Mouse (Mus musculus): ENCODE measurements around the gene Ptbp2. TPM values are rescaled to one million over a fixed set of nuclear protein-coding genes. Genes with fewer than 3 reads are reported as not detected.

The Ptbp2 gene
- polyA plus RNA-seq (2016; fragmentation: Nextera tagmentation; extraction: Ambion mirVana) = 232 and 240 TPM in 2 replicates

DNA sequence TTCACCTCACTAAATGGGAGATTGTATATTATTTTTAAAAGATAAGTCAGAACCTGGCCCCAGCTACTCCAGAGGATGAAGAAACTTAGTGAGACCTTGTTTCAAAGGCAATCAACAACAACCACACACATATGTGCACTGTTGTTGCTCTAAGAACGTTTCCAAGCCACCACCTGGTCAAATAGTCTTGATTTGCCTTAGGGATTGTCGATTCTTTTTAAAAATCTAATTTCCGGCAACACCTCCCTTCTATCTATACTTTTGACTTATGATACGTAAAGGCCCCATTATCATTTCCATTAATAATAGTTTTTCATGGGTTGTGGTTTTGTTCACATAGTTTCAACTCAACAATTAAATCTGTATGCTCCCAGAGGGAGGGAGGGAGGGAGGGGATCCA is at the start of gene Ptbp2:
Ptbp2 (minus strand) TSS at position 101 of the 400 bp plus-strand sequence.
- Histone ChIP-seq H3K27ac (peak within 1 kb of the TSS; percentile 100), H3K36me3 (replicated peaks) (peaks cover 14% of the 10 kb centered on the region), H3K27me3 (ENCODE audit: poor library complexity, severe bottlenecking) (no peaks in the 10 kb centered on the region), H3K4me1 (peaks cover 27% of the 10 kb centered on the region), H3K4me3 (peak within 1 kb of the TSS; percentile 96), H3K9me3 (no peaks in the 10 kb centered on the region)
- WGBS = 91% methylated on average over 4 of the region's 4 CpGs
- no peak for DNase-seq (ENCODE audit: extremely low spot score, low spot score)

- WGBS = 88% methylated on average over 1 of the region's 1 CpGs
- no peaks in the 10 kb centered on the region for H3K27me3 ChIP-seq (ENCODE audit: poor library complexity, severe bottlenecking)
These were observed 30.4 kb upstream of the Ptbp2 start for GRCm38 (mm10) chr3:119814678-119815077.

GRCm38 (mm10) chr3:119806123-119806522 is 21.9 kb upstream of the Ptbp2 start:
- WGBS = 77% methylated on average over 7 of the region's 7 CpGs
- Histone ChIP-seq H3K4me1 (peaks cover 5% of the 10 kb centered on the region; the same call in 1 of the 2 replicates), H3K9me3 (no peaks in the 10 kb centered on the region), H3K27me3 (ENCODE audit: poor library complexity, severe bottlenecking) (no peaks in the 10 kb centered on the region), H3K27ac (no peak overlapping the region), H3K36me3 (replicated peaks) (no peaks in the 10 kb centered on the region), H3K4me3 (no peak overlapping the region)
- DNase-seq (ENCODE audit: extremely low spot score, low spot score) = no peak

More at GRCm38 (mm10) chr3:119814678-119815077, 30.4 kb upstream of the Ptbp2 start:
- H3K9me3 ChIP-seq = no peaks in the 10 kb centered on the region
- no peaks in the 10 kb centered on the region for H3K36me3 ChIP-seq (replicated peaks)
- no peaks in the 10 kb centered on the region for H3K4me1 ChIP-seq
- no peak for DNase-seq (ENCODE audit: extremely low spot score, low spot score)
- no peak overlapping the region for H3K4me3 ChIP-seq
- H3K27ac ChIP-seq = no peak overlapping the region

GRCm38 (mm10) chr3:119794677-119795365 is 10.6 kb upstream of the Ptbp2 start:
- 91% methylated on average over 9 of the region's 9 CpGs for WGBS
- Histone ChIP-seq H3K27me3 (ENCODE audit: poor library complexity, severe bottlenecking) (no peaks in the 10 kb centered on the region), H3K9me3 (peaks cover 9% of the 10 kb centered on the region; the same call in 1 of the 2 replicates), H3K36me3 (replicated peaks) (no peaks in the 10 kb centered on the region), H3K27ac (no peak overlapping the region), H3K4me1 (peaks cover 4% of the 10 kb centered on the region; the same call in 1 of the 2 replicates), H3K4me3 (no peak overlapping the region)
- no peak for DNase-seq (ENCODE audit: extremely low spot score, low spot score)

- peak overlapping the region; percentile 100 for H3K27ac ChIP-seq
- peaks cover 40% of the 10 kb centered on the region for H3K4me1 ChIP-seq
- peaks cover 27% of the 10 kb centered on the region for H3K36me3 ChIP-seq (replicated peaks)
- peak; percentile 86 for DNase-seq (ENCODE audit: extremely low spot score, low spot score)
- H3K4me3 ChIP-seq = peak overlapping the region; percentile 96
- no peaks in the 10 kb centered on the region for H3K9me3 ChIP-seq
- under 1% methylated on average over 54 of the region's 89 CpGs for WGBS
- H3K27me3 ChIP-seq (ENCODE audit: poor library complexity, severe bottlenecking) = no peaks in the 10 kb centered on the region
These were observed 1.1 kb downstream of the Ptbp2 start for GRCm38 (mm10) chr3:119782946-119783701.

GRCm38 (mm10) chr3:119782022-119782945 is 2.0 kb downstream of the Ptbp2 start:
- Histone ChIP-seq H3K4me1 (peaks cover 42% of the 10 kb centered on the region), H3K36me3 (replicated peaks) (peaks cover 33% of the 10 kb centered on the region), H3K4me3 (peak overlapping the region; percentile 96), H3K9me3 (no peaks in the 10 kb centered on the region), H3K27me3 (ENCODE audit: poor library complexity, severe bottlenecking) (no peaks in the 10 kb centered on the region), H3K27ac (peak overlapping the region; percentile 100)
- peak; percentile 76 for DNase-seq (ENCODE audit: extremely low spot score, low spot score)
- under 1% methylated on average over 61 of the region's 63 CpGs for WGBS

DNA sequence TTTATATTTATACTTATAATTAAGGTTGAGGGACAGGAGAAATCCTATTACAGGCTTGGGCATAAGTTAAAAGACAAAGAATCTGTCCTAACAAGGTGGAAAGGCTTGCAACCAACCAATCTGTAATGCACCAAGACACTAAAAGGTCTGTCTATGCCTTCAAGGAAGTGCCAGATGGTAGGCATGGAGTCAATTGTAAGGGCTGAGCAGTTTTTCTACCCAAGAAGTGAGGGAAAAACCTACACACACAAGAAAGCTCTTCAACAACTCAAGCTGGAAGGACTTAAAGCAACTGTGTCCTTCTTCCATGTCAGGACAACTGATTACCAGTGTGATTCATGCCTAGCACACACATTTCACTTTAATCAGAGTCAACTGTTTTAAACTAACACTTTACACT is 3.4 kb downstream of the Ptbp2 start:
- H3K4me1 ChIP-seq = peaks cover 42% of the 10 kb centered on the region
- no peak for DNase-seq (ENCODE audit: extremely low spot score, low spot score)
- no peaks in the 10 kb centered on the region for H3K27me3 ChIP-seq (ENCODE audit: poor library complexity, severe bottlenecking)
- no peaks in the 10 kb centered on the region; the same call in 1 of the 2 replicates for H3K9me3 ChIP-seq
- H3K36me3 ChIP-seq (replicated peaks) = peaks cover 42% of the 10 kb centered on the region
- peak overlapping the region; percentile 100; the same call in 1 of the 2 replicates for H3K27ac ChIP-seq
- peak overlapping the region; percentile 96 for H3K4me3 ChIP-seq

DNA sequence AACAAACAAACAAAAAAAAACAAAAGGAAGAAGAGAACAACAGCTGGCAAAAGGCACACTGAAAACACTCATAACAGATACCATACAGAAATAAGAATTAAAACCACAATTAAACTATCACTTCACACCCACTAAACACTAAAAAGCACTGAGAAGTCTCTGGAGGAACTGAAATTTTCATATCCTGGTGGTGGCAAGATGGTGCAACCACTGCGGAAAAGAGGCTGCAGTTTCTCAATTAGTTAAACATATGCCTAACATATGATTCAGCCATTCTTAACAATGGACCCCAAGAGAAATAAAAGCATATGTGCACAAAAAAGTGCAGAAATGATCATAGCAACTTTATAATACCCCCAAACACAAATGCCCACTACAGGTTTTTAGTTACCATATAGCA is 5.0 kb downstream of the Ptbp2 start:
- WGBS = 95% methylated on average over 1 of the region's 1 CpGs
- no peak for DNase-seq (ENCODE audit: extremely low spot score, low spot score)
- Histone ChIP-seq H3K27ac (no peak overlapping the region), H3K27me3 (ENCODE audit: poor library complexity, severe bottlenecking) (no peaks in the 10 kb centered on the region), H3K9me3 (no peaks in the 10 kb centered on the region; the same call in 1 of the 2 replicates), H3K4me3 (peak overlapping the region; percentile 0; the same call in 1 of the 2 replicates), H3K4me1 (peaks cover 42% of the 10 kb centered on the region), H3K36me3 (replicated peaks) (peaks cover 47% of the 10 kb centered on the region)

DNA sequence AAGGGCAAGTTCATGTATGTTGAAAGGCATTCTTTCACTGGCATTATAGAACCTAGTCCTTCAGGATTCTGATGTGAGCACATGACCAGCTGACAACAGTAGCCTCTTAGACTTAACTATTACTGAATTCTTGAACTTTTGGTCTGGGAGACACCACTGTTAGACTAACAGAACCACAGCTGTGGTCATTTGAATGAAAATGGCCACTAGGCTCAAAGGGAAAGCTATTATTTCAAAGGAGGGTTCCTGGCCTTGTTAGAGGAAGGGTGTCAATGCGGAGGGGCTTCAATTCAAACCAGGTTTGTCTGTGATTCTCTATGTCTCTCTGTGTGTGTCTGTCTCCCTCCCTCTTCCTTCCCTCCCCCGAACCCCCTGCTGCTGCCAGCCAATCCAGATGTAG is 5.8 kb downstream of the Ptbp2 start:
- Histone ChIP-seq H3K27me3 (ENCODE audit: poor library complexity, severe bottlenecking) (no peaks in the 10 kb centered on the region), H3K4me3 (no peak overlapping the region), H3K4me1 (peaks cover 35% of the 10 kb centered on the region), H3K9me3 (no peaks in the 10 kb centered on the region; the same call in 1 of the 2 replicates), H3K27ac (no peak overlapping the region), H3K36me3 (replicated peaks) (peaks cover 47% of the 10 kb centered on the region)
- 53% methylated on average over 2 of the region's 2 CpGs for WGBS
- no peak for DNase-seq (ENCODE audit: extremely low spot score, low spot score)

GRCm38 (mm10) chr3:119776129-119776528 is 8.1 kb downstream of the Ptbp2 start:
- DNase-seq (ENCODE audit: extremely low spot score, low spot score) = no peak
- Histone ChIP-seq H3K36me3 (replicated peaks) (peaks cover 59% of the 10 kb centered on the region), H3K4me1 (peaks cover 30% of the 10 kb centered on the region), H3K4me3 (no peak overlapping the region), H3K27me3 (ENCODE audit: poor library complexity, severe bottlenecking) (no peaks in the 10 kb centered on the region), H3K27ac (no peak overlapping the region), H3K9me3 (no peaks in the 10 kb centered on the region; the same call in 1 of the 2 replicates)
- WGBS = 97% methylated on average over 5 of the region's 5 CpGs

- 94% methylated on average over 2 of the region's 2 CpGs for WGBS
- H3K4me3 ChIP-seq = no peak overlapping the region
- no peak overlapping the region for H3K27ac ChIP-seq
- DNase-seq (ENCODE audit: extremely low spot score, low spot score) = no peak
- H3K36me3 ChIP-seq (replicated peaks) = peaks cover 57% of the 10 kb centered on the region
- peaks cover 13% of the 10 kb centered on the region; the same call in 1 of the 2 replicates for H3K9me3 ChIP-seq
- H3K27me3 ChIP-seq (ENCODE audit: poor library complexity, severe bottlenecking) = no peaks in the 10 kb centered on the region
- no peaks in the 10 kb centered on the region for H3K4me1 ChIP-seq
These were observed 11.5 kb downstream of the Ptbp2 start for GRCm38 (mm10) chr3:119772789-119773188.

GRCm38 (mm10) chr3:119763772-119764171 is 20.5 kb downstream of the Ptbp2 start:
- H3K9me3 ChIP-seq = peaks cover 9% of the 10 kb centered on the region; the same call in 1 of the 2 replicates
- H3K27me3 ChIP-seq (ENCODE audit: poor library complexity, severe bottlenecking) = no peaks in the 10 kb centered on the region
- H3K27ac ChIP-seq = no peak overlapping the region
- no peak for DNase-seq (ENCODE audit: extremely low spot score, low spot score)
- H3K4me3 ChIP-seq = no peak overlapping the region
- H3K36me3 ChIP-seq (replicated peaks) = peaks cover 55% of the 10 kb centered on the region
- H3K4me1 ChIP-seq = no peaks in the 10 kb centered on the region
- 94% methylated on average over 2 of the region's 2 CpGs for WGBS

Data from forebrain, embryonic 10.5 days (tissue).